Mouse (Mus musculus): Measurements from ENCODE around the gene Rpl36a-ps1.

DNA sequence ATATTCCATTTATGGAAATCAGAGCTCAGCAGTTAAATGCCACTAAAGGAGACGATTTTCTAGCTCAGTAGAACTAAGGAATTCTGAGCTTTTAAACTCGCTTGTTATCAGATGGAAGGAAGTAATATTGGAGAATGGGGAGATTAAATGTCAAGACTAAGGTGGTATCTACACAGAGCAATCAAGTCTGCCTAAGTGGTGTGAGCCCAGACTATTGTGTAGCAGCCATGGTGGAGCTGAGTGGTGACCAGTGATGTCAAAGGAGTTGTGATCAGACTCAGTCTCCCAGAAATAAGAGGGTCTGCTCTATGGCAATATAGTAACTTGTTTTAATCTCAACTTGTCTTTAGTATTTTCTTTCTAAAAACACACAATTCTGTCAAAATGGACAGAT is 16.8 kb upstream of the Rpl36a-ps1 start:
- no peak for TF ChIP-seq CTCF (IDR thresholded peaks at IDR 0.05)
- no peak for TF ChIP-seq EP300 (IDR thresholded peaks at IDR 0.05)

Measured in lung, postnatal 0 days (tissue).